Mouse (Mus musculus) thymus, postnatal 36 days (tissue): ENCODE data around the gene R3hdm4.
"Not testable (repeated sequence)": the region's sequence is repeated elsewhere in the genome, so short reads cannot be mapped to it uniquely, and the experiment has no call there.

Experiments used
- DNase-seq, 2 experiments: peaks; one replicate each; pipeline ENCODE4 v3.0.0; 2022; ENCODE audit warnings: mixed read lengths in 2 of 2

R3hdm4 gene

GRCm38 (mm10) chr10:79897316-79898245, 23.4 kb downstream of the R3hdm4 start:
- DNase-seq = no peak

GRCm38 (mm10) chr10:79896814-79897213, 24.2 kb downstream of the R3hdm4 start:
- DNase-seq = no peak

GRCm38 (mm10) chr10:79896306-79896705, 24.7 kb downstream of the R3hdm4 start:
- DNase-seq = no peak

- DNase-seq = peak; percentile 82 to 84
These were observed 28.4 kb downstream of the R3hdm4 start for GRCm38 (mm10) chr10:79892451-79893118.

- DNase-seq = no peak
These were observed 30.3 kb downstream of the R3hdm4 start, which contains the start of gene Cfd for GRCm38 (mm10) chr10:79890670-79891069. Cfd (plus strand) TSS chr10:79890853.

GRCm38 (mm10) chr10:79889386-79889785, 31.6 kb downstream of the R3hdm4 start:
- no peak for DNase-seq

- DNase-seq = no peak
These were observed 34.4 kb downstream of the R3hdm4 start for GRCm38 (mm10) chr10:79886611-79887010.

- no peak for DNase-seq
These were observed 35.0 kb downstream of the R3hdm4 start, which contains the start of gene Elane for GRCm38 (mm10) chr10:79886054-79886453. Elane (plus strand) TSS chr10:79886247.

GRCm38 (mm10) chr10:79884938-79885337, 36.1 kb downstream of the R3hdm4 start:
- not testable (repeated sequence) for DNase-seq

- DNase-seq = no peak
These were observed 36.6 kb downstream of the R3hdm4 start for GRCm38 (mm10) chr10:79884446-79884845.

GRCm38 (mm10) chr10:79883297-79884084, 37.5 kb downstream of the R3hdm4 start:
- DNase-seq = peak; percentile 64 to 68

- DNase-seq = no peak
These were observed 39.0 kb downstream of the R3hdm4 start for GRCm38 (mm10) chr10:79881981-79882380.

GRCm38 (mm10) chr10:79880721-79881120, 40.3 kb downstream of the R3hdm4 start:
- DNase-seq = peak in 1 of 2 experiments; percentile 20

- no peak for DNase-seq
These were observed 41.5 kb downstream of the R3hdm4 start for GRCm38 (mm10) chr10:79879527-79879926.

- no peak for DNase-seq
These were observed 43.3 kb downstream of the R3hdm4 start for GRCm38 (mm10) chr10:79877757-79878156.

- no peak for DNase-seq
These were observed 43.8 kb downstream of the R3hdm4 start for GRCm38 (mm10) chr10:79877174-79877573.

- DNase-seq = no peak
These were observed 46.6 kb downstream of the R3hdm4 start, which contains the start of the genes Prtn3 and Plppr3 for GRCm38 (mm10) chr10:79874290-79874862. Prtn3 (plus strand) TSS chr10:79874476. Plppr3 (minus strand) TSS chr10:79874634.

- no peak for DNase-seq
These were observed 47.2 kb downstream of the R3hdm4 start for GRCm38 (mm10) chr10:79873715-79874289.

GRCm38 (mm10) chr10:79873313-79873712, 47.7 kb downstream of the R3hdm4 start:
- DNase-seq = no peak

- DNase-seq = no peak
These were observed 48.1 kb downstream of the R3hdm4 start for GRCm38 (mm10) chr10:79872862-79873261.

- no peak for DNase-seq
These were observed 49.2 kb downstream of the R3hdm4 start for GRCm38 (mm10) chr10:79871845-79872244.

GRCm38 (mm10) chr10:79866601-79867000, 54.4 kb downstream of the R3hdm4 start:
- DNase-seq = no peak
